Mouse (Mus musculus): ENCODE data around the gene Scarb2. TPM values are rescaled to one million over a fixed set of nuclear protein-coding genes. Genes with fewer than 3 reads are reported as not detected.
"Not testable (repeated sequence)": the region's sequence is repeated elsewhere in the genome, so short reads cannot be mapped to it uniquely, and the experiment has no call there.

Gene Scarb2
- polyA plus RNA-seq (2015; fragmentation: Nextera tagmentation; extraction: Ambion mirVana) = 9.1 and 9.7 TPM in 2 replicates

GRCm38 (mm10) chr5:92506733-92507132 is at the start of gene Scarb2:
TSS of gene Scarb2 (minus strand) at chr5:92506833.
- peak within 1 kb of the TSS; percentile 96 for H3K27ac ChIP-seq
- peak within 1 kb of the TSS; percentile 84 for H3K4me2 ChIP-seq
- no peak for ATAC-seq (replicated peaks; ENCODE audit: low FRiP score)
- H3K9ac ChIP-seq = peak within 1 kb of the TSS; percentile 22; the same call in 1 of the 2 replicates
- no peaks in the 10 kb centered on the region for H3K27me3 ChIP-seq
- H3K4me1 ChIP-seq = peaks cover 25% of the 10 kb centered on the region
- no peaks in the 10 kb centered on the region for H3K36me3 ChIP-seq
- H3K9me3 ChIP-seq (replicated peaks) = no peaks in the 10 kb centered on the region
- peak within 1 kb of the TSS; percentile 97 for H3K4me3 ChIP-seq (replicated peaks)

- Histone ChIP-seq H3K4me1 (peaks cover 5% of the 10 kb centered on the region; the same call in 1 of the 2 replicates), H3K9ac (no peak overlapping the region), H3K4me2 (no peak overlapping the region), H3K27ac (no peak overlapping the region), H3K36me3 (no peaks in the 10 kb centered on the region), H3K27me3 (no peaks in the 10 kb centered on the region), H3K4me3 (replicated peaks) (no peak overlapping the region), H3K9me3 (replicated peaks) (no peaks in the 10 kb centered on the region)
- 100% methylated on average over 1 of the region's 1 CpGs for WGBS
- ATAC-seq (replicated peaks; ENCODE audit: low FRiP score) = no peak
Observed at GRCm38 (mm10) chr5:92555905-92556304, 49.3 kb upstream of the Scarb2 start.

DNA sequence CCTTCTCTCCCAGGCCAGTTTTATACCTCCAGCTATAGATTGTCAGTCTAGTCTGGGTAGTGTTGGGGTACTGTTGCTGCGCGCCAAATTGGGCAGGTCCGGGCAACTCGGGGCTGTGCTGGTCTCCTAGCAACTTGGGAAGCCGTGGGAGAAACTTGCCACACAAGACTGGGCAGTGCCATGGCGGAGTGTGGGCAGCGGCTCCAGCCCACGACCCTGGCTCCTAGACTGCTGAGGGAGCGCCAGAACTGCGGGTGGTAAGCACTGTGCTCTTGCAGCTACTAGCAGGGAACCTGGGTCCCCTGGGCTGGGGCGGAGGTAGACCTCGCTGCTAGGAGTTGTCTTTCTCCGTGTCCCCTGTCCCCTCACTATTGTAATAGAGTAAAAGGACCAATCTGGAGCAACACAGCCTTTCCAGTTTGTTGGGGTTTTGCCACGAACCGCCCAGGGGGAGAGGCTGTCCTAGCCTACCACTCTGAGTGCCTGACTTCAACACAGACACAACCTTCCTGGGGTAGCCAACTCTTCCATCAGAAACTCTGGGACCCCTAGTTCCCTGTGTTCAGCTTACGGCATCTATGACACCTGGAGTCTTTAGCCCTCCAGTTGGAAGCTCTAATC is 48.4 kb upstream of the Scarb2 start, which contains the start of gene Fam47e:
TSS of gene Fam47e (plus strand) at position 179 of the 621 bp plus-strand sequence.
- 72% methylated on average over 16 of the region's 16 CpGs for WGBS
- Histone ChIP-seq H3K9ac (no peak within 1 kb of the TSS), H3K27ac (no peak within 1 kb of the TSS), H3K36me3 (no peaks in the 10 kb centered on the region), H3K9me3 (replicated peaks) (no peaks in the 10 kb centered on the region), H3K4me3 (replicated peaks) (no peak within 1 kb of the TSS), H3K4me1 (peaks cover 5% of the 10 kb centered on the region; the same call in 1 of the 2 replicates), H3K4me2 (no peak within 1 kb of the TSS), H3K27me3 (no peaks in the 10 kb centered on the region)
- ATAC-seq (replicated peaks; ENCODE audit: low FRiP score) = peak; percentile 64; the same call in 1 of the 2 replicates

- Histone ChIP-seq H3K9ac (no peak overlapping the region), H3K27me3 (no peaks in the 10 kb centered on the region), H3K4me2 (no peak overlapping the region), H3K9me3 (replicated peaks) (no peaks in the 10 kb centered on the region), H3K27ac (no peak overlapping the region), H3K4me3 (replicated peaks) (no peak overlapping the region), H3K4me1 (peaks cover 5% of the 10 kb centered on the region; the same call in 1 of the 2 replicates), H3K36me3 (no peaks in the 10 kb centered on the region)
- WGBS = 77% methylated on average over 4 of the region's 4 CpGs
- ATAC-seq (replicated peaks; ENCODE audit: low FRiP score) = no peak
Observed at GRCm38 (mm10) chr5:92554443-92554842, 47.8 kb upstream of the Scarb2 start.

DNA sequence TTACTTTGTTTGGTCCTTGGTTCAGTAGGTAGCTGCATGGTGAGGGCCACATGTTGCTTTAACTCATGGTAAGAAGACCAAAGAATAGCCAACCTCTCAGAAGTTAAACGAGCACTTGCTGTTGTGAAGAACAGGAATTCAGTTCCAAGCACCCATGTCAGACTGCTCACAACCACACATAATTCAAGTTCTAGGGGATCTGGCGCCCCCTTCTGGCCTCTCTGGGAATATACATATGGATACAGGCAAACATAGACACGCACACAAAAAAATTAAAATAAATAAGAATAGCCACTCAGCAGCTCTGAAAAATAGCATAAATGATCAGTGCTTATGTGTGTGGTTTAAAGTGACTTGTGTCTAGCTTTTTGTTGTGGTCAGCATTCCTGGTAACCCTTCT is 47.3 kb upstream of the Scarb2 start:
- no peak for ATAC-seq (replicated peaks; ENCODE audit: low FRiP score)
- no peak overlapping the region for H3K4me3 ChIP-seq (replicated peaks)
- no peaks in the 10 kb centered on the region for H3K9me3 ChIP-seq (replicated peaks)
- H3K4me2 ChIP-seq = no peak overlapping the region
- H3K4me1 ChIP-seq = peaks cover 5% of the 10 kb centered on the region; the same call in 1 of the 2 replicates
- no peaks in the 10 kb centered on the region for H3K36me3 ChIP-seq
- H3K9ac ChIP-seq = no peak overlapping the region
- H3K27ac ChIP-seq = no peak overlapping the region
- no peaks in the 10 kb centered on the region for H3K27me3 ChIP-seq
- 75% methylated on average over 3 of the region's 3 CpGs for WGBS

- H3K27ac ChIP-seq = no peak overlapping the region
- peaks cover 5% of the 10 kb centered on the region; the same call in 1 of the 2 replicates for H3K4me1 ChIP-seq
- no peaks in the 10 kb centered on the region for H3K9me3 ChIP-seq (replicated peaks)
- 90% methylated on average over 2 of the region's 2 CpGs for WGBS
- H3K36me3 ChIP-seq = no peaks in the 10 kb centered on the region
- no peak overlapping the region for H3K9ac ChIP-seq
- H3K27me3 ChIP-seq = no peaks in the 10 kb centered on the region
- no peak overlapping the region for H3K4me3 ChIP-seq (replicated peaks)
- H3K4me2 ChIP-seq = no peak overlapping the region
- no peak for ATAC-seq (replicated peaks; ENCODE audit: low FRiP score)
Observed at GRCm38 (mm10) chr5:92552611-92553010, 46.0 kb upstream of the Scarb2 start.

GRCm38 (mm10) chr5:92539698-92540097 is 33.1 kb upstream of the Scarb2 start:
- ATAC-seq (replicated peaks; ENCODE audit: low FRiP score) = no peak
- Histone ChIP-seq H3K36me3 (no peaks in the 10 kb centered on the region), H3K9me3 (replicated peaks) (no peaks in the 10 kb centered on the region), H3K27me3 (no peaks in the 10 kb centered on the region), H3K4me2 (no peak overlapping the region), H3K4me1 (no peaks in the 10 kb centered on the region), H3K27ac (no peak overlapping the region), H3K9ac (no peak overlapping the region), H3K4me3 (replicated peaks) (no peak overlapping the region)
- WGBS = 71% methylated on average over 4 of the region's 4 CpGs

- ATAC-seq (replicated peaks; ENCODE audit: low FRiP score) = no peak
- H3K9me3 ChIP-seq (replicated peaks) = no peaks in the 10 kb centered on the region
- no peak overlapping the region for H3K27ac ChIP-seq
- H3K4me3 ChIP-seq (replicated peaks) = no peak overlapping the region
- no peak overlapping the region for H3K4me2 ChIP-seq
- H3K4me1 ChIP-seq = no peaks in the 10 kb centered on the region
- no peaks in the 10 kb centered on the region for H3K36me3 ChIP-seq
- no peaks in the 10 kb centered on the region for H3K27me3 ChIP-seq
- H3K9ac ChIP-seq = no peak overlapping the region
- WGBS = 72% methylated on average over 6 of the region's 6 CpGs
Observed at GRCm38 (mm10) chr5:92524821-92525258, 18.2 kb upstream of the Scarb2 start.

DNA sequence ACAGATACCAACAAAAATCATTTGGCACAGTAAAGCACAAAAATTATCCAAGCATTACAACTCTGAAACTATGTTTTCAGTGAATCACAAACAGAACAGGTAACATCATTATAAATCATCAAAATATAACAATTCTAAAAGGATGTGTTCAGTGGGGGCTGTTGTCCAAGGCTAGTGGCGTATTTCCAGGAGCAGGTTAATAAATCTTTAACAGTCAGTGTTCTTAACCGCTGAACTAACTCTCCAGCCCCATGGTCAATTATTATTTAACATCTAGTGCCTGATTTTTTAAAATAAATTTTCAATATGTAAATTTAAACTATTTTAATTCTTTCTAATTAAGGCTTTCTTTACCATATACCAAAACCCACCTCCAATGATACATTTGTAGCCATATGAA is 14.5 kb upstream of the Scarb2 start:
- H3K4me1 ChIP-seq; H3K9ac ChIP-seq; H3K4me3 ChIP-seq (replicated peaks); ATAC-seq (replicated peaks; ENCODE audit: low FRiP score); H3K27ac ChIP-seq; H3K27me3 ChIP-seq; H3K9me3 ChIP-seq (replicated peaks); H3K4me2 ChIP-seq; H3K36me3 ChIP-seq: not testable (repeated sequence)
- 46% methylated on average over 2 of the region's 2 CpGs for WGBS

- Histone ChIP-seq H3K4me1 (no peaks in the 10 kb centered on the region), H3K27ac (no peak overlapping the region), H3K4me3 (replicated peaks) (no peak overlapping the region), H3K4me2 (no peak overlapping the region), H3K9me3 (replicated peaks) (no peaks in the 10 kb centered on the region), H3K9ac (no peak overlapping the region), H3K27me3 (no peaks in the 10 kb centered on the region), H3K36me3 (no peaks in the 10 kb centered on the region)
- ATAC-seq (replicated peaks; ENCODE audit: low FRiP score) = no peak
- 91% methylated on average over 5 of the region's 5 CpGs for WGBS
Observed at GRCm38 (mm10) chr5:92512066-92512465, 5.4 kb upstream of the Scarb2 start.

- no peaks in the 10 kb centered on the region for H3K9me3 ChIP-seq (replicated peaks)
- ATAC-seq (replicated peaks; ENCODE audit: low FRiP score) = no peak
- H3K36me3 ChIP-seq = no peaks in the 10 kb centered on the region
- H3K4me1 ChIP-seq = peaks cover 3% of the 10 kb centered on the region
- H3K4me3 ChIP-seq (replicated peaks) = no peak overlapping the region
- no peak overlapping the region for H3K4me2 ChIP-seq
- H3K27ac ChIP-seq = no peak overlapping the region
- no peaks in the 10 kb centered on the region for H3K27me3 ChIP-seq
- H3K9ac ChIP-seq = no peak overlapping the region
Observed at GRCm38 (mm10) chr5:92511256-92511655, 4.6 kb upstream of the Scarb2 start.

- no peak overlapping the region for H3K27ac ChIP-seq
- H3K4me3 ChIP-seq (replicated peaks) = no peak overlapping the region
- peaks cover 19% of the 10 kb centered on the region for H3K4me1 ChIP-seq
- no peak overlapping the region for H3K4me2 ChIP-seq
- 93% methylated on average over 5 of the region's 5 CpGs for WGBS
- no peak for ATAC-seq (replicated peaks; ENCODE audit: low FRiP score)
- no peaks in the 10 kb centered on the region for H3K9me3 ChIP-seq (replicated peaks)
- no peaks in the 10 kb centered on the region for H3K36me3 ChIP-seq
- H3K27me3 ChIP-seq = no peaks in the 10 kb centered on the region
- no peak overlapping the region for H3K9ac ChIP-seq
Observed at GRCm38 (mm10) chr5:92508853-92509252, 2.2 kb upstream of the Scarb2 start.

- no peak for ATAC-seq (replicated peaks; ENCODE audit: low FRiP score)
- WGBS = 16% methylated on average over 4 of the region's 4 CpGs
Observed at GRCm38 (mm10) chr5:92506301-92506729, 318 bp downstream of the Scarb2 start.

More at GRCm38 (mm10) chr5:92506301-92506729, 318 bp downstream of the Scarb2 start:
- H3K27ac ChIP-seq = 0 out of 2 replicates have a peak overlapping the region, but pooled peaks have one; percentile 37
- H3K27me3 ChIP-seq = no peaks in the 10 kb centered on the region
- peak overlapping the region; percentile 97; the same call in 1 of the 2 replicates for H3K4me3 ChIP-seq (replicated peaks)
- no peaks in the 10 kb centered on the region for H3K36me3 ChIP-seq
- peak overlapping the region; percentile 84 for H3K4me2 ChIP-seq
- no peak overlapping the region for H3K9ac ChIP-seq
- H3K9me3 ChIP-seq (replicated peaks) = no peaks in the 10 kb centered on the region
- peaks cover 25% of the 10 kb centered on the region for H3K4me1 ChIP-seq

Measured in kidney, embryonic 15.5 days (tissue).